Mouse (Mus musculus) neural tube, embryonic 11.5 days (tissue): ENCODE data around the gene Iqcd. TPM values are rescaled to one million over a fixed set of nuclear protein-coding genes. Genes with fewer than 3 reads are reported as not detected.
A peak's percentile ranks its signal among the peaks of the same experiment; 100 is the strongest.

Experiments
- ATAC-seq: fragments of 200-750 bp; cut with Nextera tagmentation; 2 replicates; pipeline ENCODE4 v1.8.0; 2017; ENCODE audit warnings: moderate number of reproducible peaks, mild to moderate bottlenecking, moderate TSS enrichment, moderate library complexity; ENCODE audit not compliant: insufficient read depth, low FRiP score, low TSS enrichment
- DNase-seq: peaks from one replicate; pipeline ENCODE4 v3.0.0-alpha.2; 2015; ENCODE audit warnings: low spot score
- H3K27ac ChIP-seq: fragments of 300-500 bp; sonication (generic); 2 replicates; pipeline ENCODE4 v1.5.1; 2014; ENCODE audit warnings: low read depth, mild to moderate bottlenecking, low read length
- H3K27me3 ChIP-seq: fragments of 300-500 bp; sonication (generic); 2 replicates; pipeline ENCODE4 v1.6.1; 2014; ENCODE audit warnings: mild to moderate bottlenecking, low read length, mixed read lengths; ENCODE audit not compliant: control insufficient read depth, insufficient read depth
- H3K36me3 ChIP-seq: fragments of 300-500 bp; sonication (generic); 2 replicates; pipeline ENCODE4 v1.6.1; 2014; ENCODE audit warnings: mild to moderate bottlenecking, low read length, moderate library complexity, mixed read lengths; ENCODE audit not compliant: control insufficient read depth, insufficient read depth
- H3K4me1 ChIP-seq: fragments of 300-500 bp; sonication (generic); 2 replicates; pipeline ENCODE4 v1.6.1; 2014; ENCODE audit warnings: low read length, mixed read lengths; ENCODE audit not compliant: control insufficient read depth, insufficient read depth
- H3K4me2 ChIP-seq: fragments of 300-500 bp; sonication (generic); 2 replicates; pipeline ENCODE4 v1.6.1; 2014; ENCODE audit warnings: low read depth, mild to moderate bottlenecking, moderate library complexity
- H3K4me3 ChIP-seq: fragments of 300-500 bp; sonication (generic); 2 replicates; pipeline ENCODE4 v1.5.1; 2014; ENCODE audit warnings: low read depth, low read length
- H3K9ac ChIP-seq: fragments of 300-500 bp; sonication (generic); 2 replicates; pipeline ENCODE4 v1.6.1; 2014; ENCODE audit warnings: mild to moderate bottlenecking, low read length
- H3K9me3 ChIP-seq: fragments of 300-500 bp; sonication (generic); 2 replicates; pipeline ENCODE4 v1.6.1; 2016; ENCODE audit warnings: low read length; ENCODE audit not compliant: control insufficient read depth
- WGBS: fragments of 180-500 bp; shearing (Covaris S2); extraction: QIAGEN DNeasy Blood & Tissue Kit; methylation state at CpG from one replicate; pipeline ENCODE4 v1.1.7; 2014; 5-methylcytosine and 5-hydroxymethylcytosine counted together
- polyA plus RNA-seq: library from polyadenylated mRNA; unstranded; fragments of >200 nt; fragmentation: Nextera tagmentation; extraction: Ambion mirVana; gene quantifications from 2 replicates; pipeline ENCODE4 v1.2.1, GENCODE M21; 2014

Gene Iqcd
- polyA plus RNA-seq, 1 experiment from 2014 or later: 0.81 TPM

GRCm38 (mm10) chr5:120612442-120612821 is 23.6 kb downstream of the Iqcd start, which contains the start of the genes Rita1 and Ddx54:
TSS of gene Rita1 (minus strand) at chr5:120612589.
TSS of gene Ddx54 (plus strand) at chr5:120612739.
- Histone ChIP-seq H3K4me3 (peak within 1 kb of the TSS; percentile 73), H3K4me1 (peaks cover 12% of the 10 kb centered on the region), H3K27me3 (no peaks in the 10 kb centered on the region), H3K9me3 (no peaks in the 10 kb centered on the region), H3K27ac (peak within 1 kb of the TSS; percentile 76), H3K9ac (peak within 1 kb of the TSS; percentile 75), H3K36me3 (peaks cover 4% of the 10 kb centered on the region), H3K4me2 (peak within 1 kb of the TSS; percentile 95)
- ATAC-seq (peak; percentile 87), DNase-seq (peak; percentile 97)
- WGBS: under 1% methylated on average over 22 of the region's 22 CpGs

- H3K36me3 ChIP-seq: peaks cover 6% of the 10 kb centered on the region
- peak overlapping the region; percentile 76 for H3K27ac ChIP-seq
- under 1% methylated on average over 69 of the region's 69 CpGs for WGBS
- ATAC-seq (peak; percentile 92), DNase-seq (peak; percentile 100)
- H3K4me1 ChIP-seq: peaks cover 12% of the 10 kb centered on the region
- peak overlapping the region; percentile 75 for H3K9ac ChIP-seq
- peak overlapping the region; percentile 73 for H3K4me3 ChIP-seq
- H3K4me2 ChIP-seq: peak overlapping the region; percentile 95
- H3K27me3 ChIP-seq: no peaks in the 10 kb centered on the region
- no peaks in the 10 kb centered on the region for H3K9me3 ChIP-seq
Measured at GRCm38 (mm10) chr5:120612822-120613604, 24.2 kb downstream of the Iqcd start.

GRCm38 (mm10) chr5:120615903-120616302 is 27.1 kb downstream of the Iqcd start:
- Histone ChIP-seq H3K9me3 (no peaks in the 10 kb centered on the region), H3K4me3 (no peak overlapping the region), H3K4me2 (no peak overlapping the region), H3K9ac (no peak overlapping the region), H3K36me3 (peaks cover 30% of the 10 kb centered on the region), H3K27me3 (no peaks in the 10 kb centered on the region), H3K4me1 (peaks cover 12% of the 10 kb centered on the region), H3K27ac (no peak overlapping the region)
- 97% methylated on average over 4 of the region's 4 CpGs for WGBS
- ATAC-seq (no peak), DNase-seq (no peak)

GRCm38 (mm10) chr5:120618778-120619177 is 30.0 kb downstream of the Iqcd start:
- WGBS: 86% methylated on average over 12 of the region's 12 CpGs
- ATAC-seq: no peak
- DNase-seq: no peak
- Histone ChIP-seq H3K4me3 (no peak overlapping the region), H3K4me1 (peaks cover 2% of the 10 kb centered on the region; the same call in 1 of the 2 replicates), H3K36me3 (peaks cover 47% of the 10 kb centered on the region), H3K9me3 (no peaks in the 10 kb centered on the region), H3K9ac (no peak overlapping the region), H3K27ac (no peak overlapping the region), H3K27me3 (no peaks in the 10 kb centered on the region), H3K4me2 (no peak overlapping the region)

GRCm38 (mm10) chr5:120619201-120619600 is 30.4 kb downstream of the Iqcd start:
- Histone ChIP-seq H3K4me3 (no peak overlapping the region), H3K27me3 (no peaks in the 10 kb centered on the region), H3K9me3 (no peaks in the 10 kb centered on the region), H3K4me2 (no peak overlapping the region), H3K27ac (no peak overlapping the region), H3K9ac (no peak overlapping the region), H3K36me3 (peaks cover 47% of the 10 kb centered on the region), H3K4me1 (no peaks in the 10 kb centered on the region)
- WGBS: 22% methylated on average over 5 of the region's 5 CpGs
- DNase-seq (peak; percentile 54), ATAC-seq (no peak)

- ATAC-seq: 0 out of 2 replicates have a peak, but pooled peaks have one; percentile 17
Measured at GRCm38 (mm10) chr5:120620375-120621077, 31.7 kb downstream of the Iqcd start.

GRCm38 (mm10) chr5:120621078-120621765 is 32.4 kb downstream of the Iqcd start:
- Histone ChIP-seq H3K27me3 (no peaks in the 10 kb centered on the region), H3K9ac (no peak overlapping the region), H3K27ac (no peak overlapping the region), H3K9me3 (no peaks in the 10 kb centered on the region), H3K4me3 (no peak overlapping the region), H3K4me2 (no peak overlapping the region), H3K4me1 (no peaks in the 10 kb centered on the region), H3K36me3 (peaks cover 53% of the 10 kb centered on the region)
- ATAC-seq (no peak), DNase-seq (no peak)
- 94% methylated on average over 23 of the region's 23 CpGs for WGBS

More at GRCm38 (mm10) chr5:120620375-120621077, 31.7 kb downstream of the Iqcd start:
- Histone ChIP-seq H3K4me2 (no peak overlapping the region), H3K4me3 (no peak overlapping the region), H3K9me3 (no peaks in the 10 kb centered on the region), H3K9ac (no peak overlapping the region), H3K27ac (no peak overlapping the region), H3K27me3 (no peaks in the 10 kb centered on the region), H3K36me3 (peaks cover 53% of the 10 kb centered on the region), H3K4me1 (no peaks in the 10 kb centered on the region)
- 69% methylated on average over 18 of the region's 18 CpGs for WGBS
- DNase-seq: peak; percentile 85

- Histone ChIP-seq H3K4me3 (no peak overlapping the region), H3K4me2 (no peak overlapping the region), H3K27ac (no peak overlapping the region), H3K27me3 (no peaks in the 10 kb centered on the region), H3K36me3 (peaks cover 51% of the 10 kb centered on the region), H3K9me3 (no peaks in the 10 kb centered on the region), H3K9ac (no peak overlapping the region), H3K4me1 (no peaks in the 10 kb centered on the region)
- WGBS: 89% methylated on average over 10 of the region's 10 CpGs
- ATAC-seq (no peak), DNase-seq (no peak)
Measured at GRCm38 (mm10) chr5:120621846-120622197, 33.0 kb downstream of the Iqcd start.
